Mouse (Mus musculus) midbrain, embryonic 14.5 days (tissue): ENCODE data around the gene Plcb4. TPM values are rescaled to one million over a fixed set of nuclear protein-coding genes. Genes with fewer than 3 reads are reported as not detected.
A peak's percentile ranks its signal among the peaks of the same experiment; 100 is the strongest.

Experiments used
- ATAC-seq: fragments of 200-750 bp; cut with Nextera tagmentation; 2 replicates; pipeline ENCODE4 v1.8.0; 2017; ENCODE audit warnings: moderate number of reproducible peaks, moderate library complexity; ENCODE audit not compliant: low FRiP score, low TSS enrichment
- DNase-seq: peaks from one replicate; pipeline ENCODE4 v3.0.0-alpha.2; 2015
- H3K27ac ChIP-seq: fragments of 300-500 bp; sonication (generic); replicated peaks from 2 replicates; pipeline ENCODE4 v1.5.1; 2014; ENCODE audit warnings: mild to moderate bottlenecking, low read depth, low read length, moderate library complexity
- H3K27me3 ChIP-seq: fragments of 300-500 bp; sonication (generic); 2 replicates; pipeline ENCODE4 v1.6.1; 2014; ENCODE audit warnings: low read length, control low read depth, mixed read lengths; ENCODE audit not compliant: control insufficient read depth, insufficient read depth
- H3K36me3 ChIP-seq: fragments of 300-500 bp; sonication (generic); 2 replicates; pipeline ENCODE4 v1.6.1; 2014; ENCODE audit warnings: low read length, control low read depth; ENCODE audit not compliant: control insufficient read depth, insufficient read depth
- H3K4me1 ChIP-seq: fragments of 300-500 bp; sonication (generic); 2 replicates; pipeline ENCODE4 v1.6.1; 2014; ENCODE audit warnings: mild to moderate bottlenecking, antibody characterized with exemption, low read length, control low read depth; ENCODE audit not compliant: control insufficient read depth, insufficient read depth
- H3K4me2 ChIP-seq: fragments of 300-500 bp; sonication (generic); 2 replicates; pipeline ENCODE4 v1.6.1; 2014; ENCODE audit warnings: mild to moderate bottlenecking, low read length, moderate library complexity
- H3K4me3 ChIP-seq: fragments of 300-500 bp; sonication (generic); replicated peaks from 2 replicates; pipeline ENCODE4 v1.5.1; 2014; ENCODE audit warnings: low read depth, low read length
- H3K9ac ChIP-seq: fragments of 300-500 bp; sonication (generic); replicated peaks from 2 replicates; pipeline ENCODE4 v1.6.1; 2014; ENCODE audit warnings: mild to moderate bottlenecking, low read length, moderate library complexity
- H3K9me3 ChIP-seq: fragments of 300-500 bp; sonication (generic); 2 replicates; pipeline ENCODE4 v1.6.1; 2016; ENCODE audit warnings: low read length, control low read depth, mixed read lengths; ENCODE audit not compliant: control insufficient read depth
- WGBS: fragments of 180-500 bp; shearing (Covaris S2); extraction: QIAGEN DNeasy Blood & Tissue Kit; methylation state at CpG from one replicate; pipeline ENCODE4 v1.1.7; 2014; 5-methylcytosine and 5-hydroxymethylcytosine counted together
- polyA plus RNA-seq: library from polyadenylated mRNA; unstranded; fragments of >200 nt; fragmentation: Nextera tagmentation; extraction: Ambion mirVana; gene quantifications from 2 replicates; pipeline ENCODE4 v1.2.1, GENCODE M21; 2014

The Plcb4 gene
- polyA plus RNA-seq, 1 experiment from 2014 or later: 52.4 TPM

DNA sequence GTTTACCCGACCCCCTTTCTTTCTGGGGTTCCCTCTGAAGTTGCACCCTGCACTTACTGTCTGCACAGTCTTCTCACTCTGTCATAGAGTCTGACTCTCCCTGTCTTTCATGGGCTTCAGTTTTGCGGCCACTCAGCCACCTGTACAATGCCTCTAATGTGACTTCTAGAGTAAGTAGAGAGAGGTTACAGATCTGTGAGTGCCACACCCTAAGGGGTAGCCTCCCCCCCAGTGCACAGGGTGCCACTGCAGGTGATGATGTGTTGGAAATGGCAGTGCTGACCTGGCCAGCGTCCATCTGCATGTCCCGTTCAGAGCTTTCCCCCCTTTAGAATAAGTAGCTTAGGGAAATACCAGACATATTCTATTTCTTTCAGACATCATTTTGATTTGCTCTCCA is 336.4 kb downstream of the Plcb4 start:
- no peak overlapping the region for H3K27ac ChIP-seq
- no peak overlapping the region for H3K9ac ChIP-seq
- H3K27me3 ChIP-seq: no peaks in the 10 kb centered on the region
- H3K9me3 ChIP-seq: no peaks in the 10 kb centered on the region
- WGBS: 91% methylated on average over 4 of the region's 4 CpGs
- no peak for ATAC-seq
- DNase-seq: no peak
- H3K4me1 ChIP-seq: 0 out of 2 replicates have a peak, but pooled peaks cover 3% of the 10 kb centered on the region
- H3K4me3 ChIP-seq: no peak overlapping the region
- H3K4me2 ChIP-seq: no peak overlapping the region
- H3K36me3 ChIP-seq: peaks cover 4% of the 10 kb centered on the region; the same call in 1 of the 2 replicates

GRCm38 (mm10) chr2:135996936-135997335 is 338.1 kb downstream of the Plcb4 start:
- Histone ChIP-seq H3K4me2 (no peak overlapping the region), H3K36me3 (peaks cover 4% of the 10 kb centered on the region; the same call in 1 of the 2 replicates), H3K27ac (peak overlapping the region; percentile 65; the same call in 1 of the 2 replicates), H3K27me3 (no peaks in the 10 kb centered on the region), H3K4me1 (0 out of 2 replicates have a peak, but pooled peaks cover 3% of the 10 kb centered on the region), H3K4me3 (no peak overlapping the region), H3K9ac (no peak overlapping the region), H3K9me3 (no peaks in the 10 kb centered on the region)
- ATAC-seq (no peak), DNase-seq (no peak)
- WGBS: 82% methylated on average over 6 of the region's 6 CpGs

DNA sequence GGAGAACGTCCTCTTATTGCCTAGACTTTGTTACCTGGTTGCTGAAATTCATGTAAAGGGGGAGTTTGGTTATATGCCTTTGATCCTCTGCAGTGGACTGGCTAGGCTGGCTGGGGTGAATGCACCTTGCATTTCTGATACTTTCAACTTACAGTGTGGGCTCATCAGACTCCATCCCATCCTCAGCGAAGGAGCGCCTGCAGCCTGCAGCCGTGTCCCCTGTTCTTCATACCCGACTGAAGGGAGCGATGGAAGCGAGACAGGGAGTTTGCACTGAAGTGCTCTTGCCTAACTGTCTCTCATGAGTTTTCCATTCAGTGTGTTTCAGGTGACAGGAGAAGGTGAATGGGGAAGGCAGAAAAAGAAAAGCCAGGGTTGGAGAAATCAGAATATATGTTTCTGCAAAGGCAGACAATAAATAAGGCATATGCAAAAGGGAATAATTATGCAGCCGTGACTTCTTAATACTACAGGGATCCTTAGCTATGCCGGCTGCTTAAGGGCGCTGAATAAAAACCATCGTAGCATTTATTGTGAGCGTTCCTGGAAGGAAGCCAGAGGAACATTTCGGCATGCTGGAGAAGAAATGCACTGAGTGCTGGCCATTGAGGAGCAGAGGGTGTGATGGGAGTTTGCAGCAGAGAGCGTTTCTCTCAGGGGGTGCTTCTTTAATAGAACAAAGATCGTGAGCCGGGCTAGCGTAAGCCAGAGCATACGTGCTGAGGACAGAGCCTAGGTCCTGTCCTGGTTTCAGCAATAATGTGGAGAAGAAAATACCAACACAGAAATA is 338.7 kb downstream of the Plcb4 start:
- H3K36me3 ChIP-seq: peaks cover 4% of the 10 kb centered on the region; the same call in 1 of the 2 replicates
- H3K27ac ChIP-seq: peak overlapping the region; percentile 65
- H3K4me3 ChIP-seq: no peak overlapping the region
- 0 out of 2 replicates have a peak, but pooled peaks cover 3% of the 10 kb centered on the region for H3K4me1 ChIP-seq
- no peaks in the 10 kb centered on the region for H3K27me3 ChIP-seq
- no peaks in the 10 kb centered on the region for H3K9me3 ChIP-seq
- H3K4me2 ChIP-seq: peak overlapping the region; percentile 28
- peak; percentile 56; the same call in 1 of the 2 replicates for ATAC-seq
- H3K9ac ChIP-seq: no peak overlapping the region
- WGBS: 52% methylated on average over 18 of the region's 18 CpGs
- DNase-seq: peak; percentile 71

DNA sequence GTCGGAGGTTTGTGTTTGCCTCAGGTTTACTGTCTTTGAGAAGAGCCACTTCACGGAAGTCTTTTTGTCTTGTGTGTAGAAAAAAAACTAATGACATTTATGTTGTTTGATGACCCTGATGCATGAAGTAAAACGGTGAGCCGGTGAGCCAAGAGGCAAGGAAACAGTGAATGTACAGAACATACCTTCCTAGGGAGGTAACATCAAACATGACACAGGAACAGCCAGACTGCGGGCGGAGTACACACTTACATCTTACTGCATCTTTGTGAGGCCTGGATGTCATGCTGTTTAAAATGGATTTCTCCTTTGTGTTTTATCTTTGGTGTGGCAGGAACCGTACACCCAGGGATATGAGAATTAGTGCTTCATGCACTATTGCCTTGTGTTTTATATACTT is 340.1 kb downstream of the Plcb4 start:
- no peak for ATAC-seq

GRCm38 (mm10) chr2:135999361-135999760 is 340.6 kb downstream of the Plcb4 start:
- H3K27ac ChIP-seq: no peak overlapping the region
- ATAC-seq: no peak
- no peaks in the 10 kb centered on the region for H3K9me3 ChIP-seq
- no peaks in the 10 kb centered on the region for H3K27me3 ChIP-seq
- no peak overlapping the region for H3K4me2 ChIP-seq
- H3K4me3 ChIP-seq: no peak overlapping the region
- no peak overlapping the region for H3K9ac ChIP-seq
- H3K4me1 ChIP-seq: 0 out of 2 replicates have a peak, but pooled peaks cover 3% of the 10 kb centered on the region
- 73% methylated on average over 1 of the region's 1 CpGs for WGBS
- DNase-seq: no peak
- H3K36me3 ChIP-seq: no peaks in the 10 kb centered on the region

More for the DNA sequence above, 340.1 kb downstream of the Plcb4 start:
- H3K27ac ChIP-seq: no peak overlapping the region
- no peaks in the 10 kb centered on the region for H3K9me3 ChIP-seq
- 0 out of 2 replicates have a peak, but pooled peaks cover 3% of the 10 kb centered on the region for H3K4me1 ChIP-seq
- no peak for DNase-seq
- no peaks in the 10 kb centered on the region for H3K27me3 ChIP-seq
- WGBS: 88% methylated on average over 7 of the region's 7 CpGs
- no peaks in the 10 kb centered on the region; the same call in 1 of the 2 replicates for H3K36me3 ChIP-seq
- no peak overlapping the region for H3K4me3 ChIP-seq
- no peak overlapping the region for H3K9ac ChIP-seq
- no peak overlapping the region for H3K4me2 ChIP-seq

GRCm38 (mm10) chr2:136000933-136001332 is 342.1 kb downstream of the Plcb4 start:
- DNase-seq (no peak), ATAC-seq (no peak)
- Histone ChIP-seq H3K36me3 (no peaks in the 10 kb centered on the region), H3K9me3 (no peaks in the 10 kb centered on the region), H3K9ac (no peak overlapping the region), H3K27ac (no peak overlapping the region), H3K27me3 (no peaks in the 10 kb centered on the region), H3K4me2 (no peak overlapping the region), H3K4me1 (0 out of 2 replicates have a peak, but pooled peaks cover 3% of the 10 kb centered on the region), H3K4me3 (no peak overlapping the region)
- WGBS: 84% methylated on average over 5 of the region's 5 CpGs

DNA sequence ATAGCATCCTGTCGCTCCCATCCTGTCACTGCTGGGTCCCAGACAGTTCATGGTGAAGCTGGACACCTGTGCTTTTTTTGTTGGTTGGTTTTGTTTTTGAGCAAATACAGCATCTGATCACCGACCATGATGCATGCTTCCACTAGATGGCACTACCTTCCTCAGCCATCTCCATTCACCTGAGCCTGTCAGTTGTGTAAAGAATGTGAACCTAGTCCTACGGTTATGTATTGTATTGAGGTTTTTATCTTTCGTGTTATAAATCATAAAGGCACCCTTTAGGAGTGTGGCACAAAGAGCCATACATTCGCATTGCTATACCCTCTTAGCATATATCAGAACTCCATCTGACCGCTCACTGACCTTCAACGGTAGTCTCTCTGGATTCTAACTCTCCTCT is 343.3 kb downstream of the Plcb4 start:
- no peaks in the 10 kb centered on the region for H3K36me3 ChIP-seq
- 55% methylated on average over 7 of the region's 7 CpGs for WGBS
- 0 out of 2 replicates have a peak, but pooled peaks cover 3% of the 10 kb centered on the region for H3K4me1 ChIP-seq
- H3K27me3 ChIP-seq: no peaks in the 10 kb centered on the region
- ATAC-seq (no peak), DNase-seq (peak; percentile 77)
- H3K4me3 ChIP-seq: no peak overlapping the region
- H3K9me3 ChIP-seq: no peaks in the 10 kb centered on the region
- no peak overlapping the region for H3K9ac ChIP-seq
- no peak overlapping the region for H3K27ac ChIP-seq
- H3K4me2 ChIP-seq: no peak overlapping the region

- no peak for DNase-seq
- Histone ChIP-seq H3K36me3 (peaks cover 8% of the 10 kb centered on the region), H3K4me2 (no peak overlapping the region), H3K9ac (no peak overlapping the region), H3K27ac (no peak overlapping the region), H3K27me3 (no peaks in the 10 kb centered on the region), H3K4me1 (no peaks in the 10 kb centered on the region), H3K4me3 (no peak overlapping the region), H3K9me3 (no peaks in the 10 kb centered on the region)
- 72% methylated on average over 1 of the region's 1 CpGs for WGBS
- no peak for ATAC-seq
Measured at GRCm38 (mm10) chr2:136003836-136004235, 345.0 kb downstream of the Plcb4 start.

DNA sequence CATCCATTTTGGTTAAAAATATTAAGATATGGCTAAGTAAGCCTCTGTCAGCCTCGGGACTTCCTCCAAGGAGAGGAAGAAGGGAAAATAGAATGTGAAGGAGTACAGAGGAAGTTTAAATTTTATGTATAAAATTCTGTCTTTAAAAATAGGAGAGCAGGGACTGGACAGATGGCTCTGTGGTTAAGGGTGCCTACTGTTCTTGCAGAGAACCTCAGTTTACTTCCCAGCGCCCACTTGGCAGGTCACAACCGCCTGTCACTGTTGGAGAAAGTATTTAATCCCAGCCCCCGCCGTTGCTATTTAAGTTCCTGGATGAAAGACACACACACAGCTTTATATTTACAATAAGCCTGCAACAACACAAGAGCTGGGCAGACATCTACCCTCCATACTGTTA is 347.5 kb downstream of the Plcb4 start:
- Histone ChIP-seq H3K9ac (no peak overlapping the region), H3K9me3 (no peaks in the 10 kb centered on the region), H3K4me2 (no peak overlapping the region), H3K27ac (no peak overlapping the region), H3K27me3 (no peaks in the 10 kb centered on the region), H3K4me3 (no peak overlapping the region), H3K4me1 (no peaks in the 10 kb centered on the region), H3K36me3 (peaks cover 11% of the 10 kb centered on the region)
- no peak for ATAC-seq
- no peak for DNase-seq
- 92% methylated on average over 5 of the region's 5 CpGs for WGBS
